Mouse (Mus musculus): Measurements from ENCODE around the gene Cmtm6. TPM values are rescaled to one million over a fixed set of nuclear protein-coding genes. Genes with fewer than 3 reads are reported as not detected.

The Cmtm6 gene
- polyA plus RNA-seq, 1 experiment = 21.0 TPM

DNA sequence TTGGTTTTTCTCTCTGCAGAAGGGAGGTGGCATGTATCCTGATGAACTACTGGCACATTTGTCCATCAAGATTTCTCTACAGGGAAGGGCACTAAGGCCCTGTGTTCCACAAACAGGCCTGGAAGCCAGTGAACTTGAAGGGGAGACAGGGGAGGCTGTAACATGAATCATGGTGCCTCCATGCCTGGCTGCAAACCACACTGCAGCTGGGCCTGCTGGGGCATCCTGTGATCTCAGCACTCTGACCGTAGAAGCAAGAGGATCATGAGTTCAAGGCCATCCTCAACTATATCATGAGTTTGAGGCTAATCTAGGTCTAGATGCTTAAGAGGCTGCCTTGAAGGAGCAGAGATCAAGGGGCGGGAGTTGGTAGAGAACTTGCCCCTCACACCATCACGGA lies 45.4 kb downstream of the Cmtm6 start:
- Histone ChIP-seq H3K4me3 (ENCODE audit: insufficient read depth, low read depth, low read length) (no peak overlapping the region), H3K4me1 (ENCODE audit: control insufficient read depth, insufficient read depth, insufficient read length, low read length) (peaks cover 5% of the 10 kb centered on the region; the same call in 1 of the 2 replicates), H3K27ac (replicated peaks; ENCODE audit: low read depth, low read length) (no peak overlapping the region)

DNA sequence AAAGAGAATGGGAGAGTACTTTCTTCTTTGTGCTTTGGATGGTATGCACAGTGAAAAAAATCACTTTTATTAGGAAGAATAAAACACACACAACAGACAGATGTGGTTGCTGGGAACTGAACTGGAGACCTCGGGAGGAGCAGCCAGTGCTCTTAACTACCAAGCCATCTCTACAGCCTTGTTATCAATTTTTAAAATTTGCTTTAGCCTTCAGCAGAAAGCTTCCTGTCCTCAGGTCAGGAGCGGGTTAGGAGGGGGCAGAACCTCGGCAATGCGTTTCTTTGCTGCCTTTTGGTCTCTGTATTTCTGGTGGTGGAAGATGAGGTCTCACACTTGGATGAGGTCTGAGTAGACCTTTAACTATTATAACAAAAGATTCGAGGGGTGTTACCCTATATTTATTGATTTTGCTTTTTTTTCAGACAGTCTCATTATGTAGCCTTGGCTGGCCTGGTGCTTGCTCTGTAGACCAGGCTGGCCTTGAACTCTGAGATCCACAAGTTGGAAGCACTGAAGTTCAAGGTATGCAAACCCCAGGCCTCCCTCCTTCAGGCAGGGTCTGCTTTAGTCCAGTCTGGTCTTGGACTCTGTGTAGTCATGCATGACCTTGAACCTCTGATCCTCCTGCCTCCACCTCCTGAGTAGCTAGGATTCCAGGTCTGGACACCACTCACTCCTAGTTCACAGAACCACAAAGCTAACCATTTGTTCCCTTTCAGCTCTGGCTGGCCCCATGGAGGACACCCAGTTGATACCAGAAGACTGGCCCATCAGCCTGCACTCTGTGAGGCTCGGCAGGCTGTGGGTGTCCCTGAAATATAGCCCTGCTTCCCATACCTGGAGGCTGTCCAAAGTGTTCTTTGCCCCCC lies 46.5 kb downstream of the Cmtm6 start:
- Histone ChIP-seq H3K4me3 (ENCODE audit: insufficient read depth, low read depth, low read length) (no peak overlapping the region), H3K27ac (replicated peaks; ENCODE audit: low read depth, low read length) (no peak overlapping the region), H3K4me1 (ENCODE audit: control insufficient read depth, insufficient read depth, insufficient read length, low read length) (peaks cover 5% of the 10 kb centered on the region; the same call in 1 of the 2 replicates)

DNA sequence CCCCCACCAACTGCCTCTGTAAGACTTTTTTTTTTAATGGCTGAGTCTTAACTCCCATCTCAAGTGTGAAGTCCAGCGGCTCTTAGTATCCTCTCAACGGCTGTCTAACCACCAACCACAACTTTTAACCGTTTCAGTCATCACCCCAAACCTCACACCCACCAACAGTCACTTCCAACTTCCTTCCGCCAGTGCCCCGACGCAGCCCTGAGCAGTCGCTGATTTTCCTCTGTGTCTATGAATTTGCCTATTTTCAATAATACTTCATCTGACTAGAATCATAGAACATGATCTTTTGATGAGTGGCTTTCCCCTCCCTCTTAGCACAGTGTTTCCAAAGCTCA lies 47.1 kb downstream of the Cmtm6 start:
- H3K4me1 ChIP-seq (ENCODE audit: control insufficient read depth, insufficient read depth, insufficient read length, low read length) = peaks cover 5% of the 10 kb centered on the region; the same call in 1 of the 2 replicates
- H3K27ac ChIP-seq (replicated peaks; ENCODE audit: low read depth, low read length) = no peak overlapping the region
- H3K4me3 ChIP-seq (ENCODE audit: insufficient read depth, low read depth, low read length) = no peak overlapping the region

- Histone ChIP-seq H3K4me1 (ENCODE audit: control insufficient read depth, insufficient read depth, insufficient read length, low read length) (peaks cover 5% of the 10 kb centered on the region; the same call in 1 of the 2 replicates), H3K4me3 (ENCODE audit: insufficient read depth, low read depth, low read length) (no peak overlapping the region), H3K27ac (replicated peaks; ENCODE audit: low read depth, low read length) (no peak overlapping the region)
Measured at GRCm38 (mm10) chr9:114778877-114779276, 48.0 kb downstream of the Cmtm6 start.

GRCm38 (mm10) chr9:114779984-114780745 lies 49.2 kb downstream of the Cmtm6 start:
- Histone ChIP-seq H3K4me1 (ENCODE audit: control insufficient read depth, insufficient read depth, insufficient read length, low read length) (peaks cover 5% of the 10 kb centered on the region; the same call in 1 of the 2 replicates), H3K4me3 (ENCODE audit: insufficient read depth, low read depth, low read length) (peak overlapping the region; percentile 71), H3K27ac (replicated peaks; ENCODE audit: low read depth, low read length) (peak overlapping the region; percentile 35; the same call in 1 of the 2 replicates)

DNA sequence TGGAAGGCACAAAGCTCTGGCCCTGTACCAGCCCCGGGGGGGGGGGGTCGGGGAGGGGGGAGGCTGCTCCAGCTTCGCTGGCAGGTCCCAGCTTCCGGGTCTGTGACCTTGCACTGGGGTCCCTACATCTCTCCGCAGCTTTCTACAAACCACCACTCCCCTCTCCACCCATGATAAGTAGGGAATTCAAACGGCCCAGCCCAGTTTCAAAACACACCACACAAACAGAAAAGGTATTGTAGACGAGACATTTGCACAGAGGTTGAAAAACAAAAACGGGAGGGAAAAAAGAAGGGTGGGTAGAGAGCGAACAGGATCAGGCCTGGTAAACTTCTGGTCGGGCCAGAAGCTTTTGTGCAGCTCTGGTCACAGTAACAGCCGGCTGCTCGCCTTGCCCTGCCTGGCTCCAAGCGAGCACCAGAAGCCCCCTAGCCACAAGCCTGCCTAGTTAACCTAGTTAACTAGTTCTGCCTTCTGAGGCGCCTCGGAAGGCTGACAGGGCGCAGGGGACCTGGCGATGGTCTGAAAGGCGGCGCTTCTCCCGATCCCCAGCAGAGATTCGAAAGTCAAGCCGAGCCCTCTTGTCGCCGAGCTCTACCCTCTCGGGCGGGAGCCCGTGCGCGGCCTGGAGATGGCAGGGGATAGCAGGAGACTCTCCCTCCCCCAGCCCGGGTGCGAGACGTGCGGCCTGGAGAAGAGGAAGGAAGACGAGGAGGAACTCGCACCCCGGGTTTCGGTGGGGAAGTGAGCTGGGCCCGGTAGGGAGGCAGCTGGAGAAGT lies 50.0 kb downstream of the Cmtm6 start:
- H3K4me1 ChIP-seq (ENCODE audit: control insufficient read depth, insufficient read depth, insufficient read length, low read length) = peaks cover 5% of the 10 kb centered on the region; the same call in 1 of the 2 replicates
- H3K4me3 ChIP-seq (ENCODE audit: insufficient read depth, low read depth, low read length) = peak overlapping the region; percentile 71
- H3K27ac ChIP-seq (replicated peaks; ENCODE audit: low read depth, low read length) = peak overlapping the region; percentile 75

- peaks cover 2% of the 10 kb centered on the region; the same call in 1 of the 2 replicates for H3K4me1 ChIP-seq (ENCODE audit: control insufficient read depth, insufficient read depth, insufficient read length, low read length)
- peak within 1 kb of the TSS; percentile 71 for H3K4me3 ChIP-seq (ENCODE audit: insufficient read depth, low read depth, low read length)
- H3K27ac ChIP-seq (replicated peaks; ENCODE audit: low read depth, low read length) = peak within 1 kb of the TSS; percentile 75
Measured at GRCm38 (mm10) chr9:114781526-114782212, 50.8 kb downstream of the Cmtm6 start, which contains the start of gene Cmtm7. Cmtm7 (minus strand) TSS chr9:114781856.

GRCm38 (mm10) chr9:114785432-114786125 lies 54.7 kb downstream of the Cmtm6 start:
- no peak overlapping the region for H3K27ac ChIP-seq (replicated peaks; ENCODE audit: low read depth, low read length)
- H3K4me3 ChIP-seq (ENCODE audit: insufficient read depth, low read depth, low read length) = no peak overlapping the region
- no peaks in the 10 kb centered on the region for H3K4me1 ChIP-seq (ENCODE audit: control insufficient read depth, insufficient read depth, insufficient read length, low read length)

- Histone ChIP-seq H3K27ac (replicated peaks; ENCODE audit: low read depth, low read length) (no peak overlapping the region), H3K4me1 (ENCODE audit: control insufficient read depth, insufficient read depth, insufficient read length, low read length) (no peaks in the 10 kb centered on the region), H3K4me3 (ENCODE audit: insufficient read depth, low read depth, low read length) (no peak overlapping the region)
Measured at GRCm38 (mm10) chr9:114787134-114787533, 56.2 kb downstream of the Cmtm6 start.

DNA sequence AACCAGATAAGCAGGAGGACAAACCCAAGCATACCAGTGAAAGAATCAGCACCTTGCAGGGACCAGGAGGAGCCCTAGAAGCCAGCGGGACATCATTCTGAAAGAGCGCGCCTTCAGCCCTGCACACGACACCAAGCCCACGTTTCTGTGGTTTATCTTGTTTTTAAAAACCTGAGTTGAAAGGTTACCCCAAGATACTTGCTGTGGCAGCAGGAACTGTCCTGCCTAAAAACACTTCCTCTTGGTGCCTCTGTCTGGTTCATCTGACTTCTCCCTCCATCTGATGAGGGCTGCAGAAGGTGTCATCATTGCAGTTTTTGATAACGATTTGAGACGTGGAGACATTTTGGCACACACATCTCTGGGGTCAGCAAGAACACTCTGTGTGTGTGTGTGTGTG lies 56.8 kb downstream of the Cmtm6 start:
- H3K4me1 ChIP-seq (ENCODE audit: control insufficient read depth, insufficient read depth, insufficient read length, low read length) = no peaks in the 10 kb centered on the region
- no peak overlapping the region for H3K4me3 ChIP-seq (ENCODE audit: insufficient read depth, low read depth, low read length)
- no peak overlapping the region for H3K27ac ChIP-seq (replicated peaks; ENCODE audit: low read depth, low read length)

DNA sequence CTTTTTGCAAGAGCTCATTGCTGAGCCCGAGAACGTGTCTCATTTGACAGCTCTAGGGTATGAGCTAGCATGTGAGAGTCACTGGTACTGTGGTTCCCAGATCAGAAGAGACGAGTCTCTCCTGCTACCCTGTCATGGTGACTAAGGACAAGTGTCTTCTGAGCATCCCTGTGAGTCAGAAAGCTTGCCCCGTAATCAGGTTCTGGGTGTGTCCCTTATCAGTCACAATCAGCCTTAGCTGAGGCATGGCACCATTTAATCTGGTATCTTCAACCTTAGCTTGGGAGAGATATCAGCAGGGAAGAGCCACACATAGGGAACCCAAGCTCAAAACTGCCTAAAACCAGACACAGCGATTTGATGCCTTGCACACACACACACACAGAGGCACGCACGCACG lies 57.8 kb downstream of the Cmtm6 start:
- Histone ChIP-seq H3K4me1 (ENCODE audit: control insufficient read depth, insufficient read depth, insufficient read length, low read length) (no peaks in the 10 kb centered on the region), H3K4me3 (ENCODE audit: insufficient read depth, low read depth, low read length) (no peak overlapping the region), H3K27ac (replicated peaks; ENCODE audit: low read depth, low read length) (no peak overlapping the region)

DNA sequence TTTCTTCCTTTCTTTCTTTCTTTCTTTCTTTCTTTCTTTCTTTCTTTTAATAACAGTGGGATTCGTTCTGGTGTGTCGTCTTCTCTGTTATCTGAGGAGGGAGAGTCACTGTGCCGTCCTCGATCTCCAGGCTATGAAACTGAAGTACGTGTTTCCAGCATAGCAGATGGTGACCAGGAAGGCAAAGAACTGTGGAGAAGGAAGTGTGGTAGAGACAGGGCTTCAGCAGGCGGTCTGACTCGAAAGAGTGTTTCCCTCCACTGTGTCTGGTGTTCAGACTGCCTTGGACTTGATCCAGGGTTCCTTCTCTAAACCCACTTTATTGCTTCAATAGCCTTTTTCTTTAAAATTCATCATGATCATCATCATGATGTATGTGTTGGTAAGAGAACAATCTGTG lies 58.6 kb downstream of the Cmtm6 start:
- Histone ChIP-seq H3K27ac (replicated peaks; ENCODE audit: low read depth, low read length) (no peak overlapping the region), H3K4me1 (ENCODE audit: control insufficient read depth, insufficient read depth, insufficient read length, low read length) (no peaks in the 10 kb centered on the region), H3K4me3 (ENCODE audit: insufficient read depth, low read depth, low read length) (no peak overlapping the region)

DNA sequence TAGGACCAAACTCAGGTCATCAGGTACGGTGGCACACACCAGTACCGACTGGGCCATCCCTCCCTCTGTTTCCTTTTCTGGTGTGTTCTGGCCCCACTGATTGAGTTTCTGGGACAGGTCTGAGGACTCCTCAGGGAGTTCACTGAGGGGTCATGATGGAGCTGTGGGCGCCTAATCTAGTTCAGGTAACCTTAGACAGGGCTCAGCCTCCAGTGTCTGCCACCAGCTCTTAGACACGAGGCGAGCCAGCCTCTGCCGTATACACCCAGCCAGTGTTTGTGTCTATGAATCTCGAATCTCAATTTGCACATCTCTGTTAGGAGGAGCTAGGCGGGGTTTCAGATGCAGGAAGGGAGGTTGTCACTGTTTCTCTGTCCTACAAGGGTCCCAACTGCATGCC lies 59.1 kb downstream of the Cmtm6 start:
- Histone ChIP-seq H3K27ac (replicated peaks; ENCODE audit: low read depth, low read length) (no peak overlapping the region), H3K4me1 (ENCODE audit: control insufficient read depth, insufficient read depth, insufficient read length, low read length) (no peaks in the 10 kb centered on the region), H3K4me3 (ENCODE audit: insufficient read depth, low read depth, low read length) (no peak overlapping the region)

GRCm38 (mm10) chr9:114793764-114794295 lies 62.9 kb downstream of the Cmtm6 start:
- Histone ChIP-seq H3K4me1 (ENCODE audit: control insufficient read depth, insufficient read depth, insufficient read length, low read length) (no peaks in the 10 kb centered on the region), H3K27ac (replicated peaks; ENCODE audit: low read depth, low read length) (no peak overlapping the region), H3K4me3 (ENCODE audit: insufficient read depth, low read depth, low read length) (no peak overlapping the region)
